Mouse (Mus musculus) liver, embryonic 16.5 days (tissue): ENCODE data around the gene Kat6b. TPM values are rescaled to one million over a fixed set of nuclear protein-coding genes. Genes with fewer than 3 reads are reported as not detected.

Source experiments
- ATAC-seq: fragments of 200-750 bp; cut with Nextera tagmentation; 2 replicates; pipeline ENCODE4 v1.8.0; 2017; ENCODE audit warnings: low read depth, mild to moderate bottlenecking, moderate number of reproducible peaks, moderate library complexity
- H3K27ac ChIP-seq: fragments of 300-500 bp; sonication (generic); 2 replicates; pipeline ENCODE4 v1.5.1; 2014; ENCODE audit warnings: mild to moderate bottlenecking, low read length
- H3K27me3 ChIP-seq: fragments of 300-500 bp; sonication (generic); 2 replicates; pipeline ENCODE4 v1.6.1; 2014; ENCODE audit warnings: low read depth, low read length, mixed read lengths; ENCODE audit not compliant: control insufficient read depth, insufficient read depth
- H3K36me3 ChIP-seq: fragments of 300-500 bp; sonication (generic); 2 replicates; pipeline ENCODE4 v1.6.1; 2014; ENCODE audit warnings: mild to moderate bottlenecking; ENCODE audit not compliant: control insufficient read depth, insufficient read depth
- H3K4me1 ChIP-seq: fragments of 300-500 bp; sonication (generic); 2 replicates; pipeline ENCODE4 v1.6.1; 2014; ENCODE audit warnings: low read depth, low read length, mixed read lengths; ENCODE audit not compliant: control insufficient read depth
- H3K4me2 ChIP-seq: fragments of 300-500 bp; sonication (generic); 2 replicates; pipeline ENCODE4 v1.6.1; 2014; ENCODE audit warnings: low read depth, low read length, mixed read lengths
- H3K4me3 ChIP-seq: fragments of 300-500 bp; sonication (generic); 2 replicates; pipeline ENCODE4 v1.5.1; 2014; ENCODE audit warnings: low read depth, mild to moderate bottlenecking, low read length
- H3K9ac ChIP-seq: fragments of 300-500 bp; sonication (generic); 2 replicates; pipeline ENCODE4 v1.6.1; 2014; ENCODE audit warnings: low read depth, low read length
- H3K9me3 ChIP-seq: fragments of 300-500 bp; sonication (generic); replicated peaks from 2 replicates; pipeline ENCODE4 v1.6.1; 2016; ENCODE audit warnings: low read length; ENCODE audit not compliant: control insufficient read depth
- WGBS: fragments of 180-500 bp; shearing (Covaris S2); extraction: QIAGEN DNeasy Blood & Tissue Kit; methylation state at CpG from one replicate; pipeline ENCODE4 v1.1.7; 2014; ENCODE audit not compliant: insufficient replicate concordance; 5-methylcytosine and 5-hydroxymethylcytosine counted together
- polyA plus RNA-seq: library from polyadenylated mRNA; unstranded; fragments of >200 nt; fragmentation: Nextera tagmentation; extraction: Ambion mirVana; gene quantifications from 2 replicates; pipeline ENCODE4 v1.2.1, GENCODE M21; 2015

Gene Kat6b
- polyA plus RNA-seq, 1 experiment from 2014 or later: 1.7 TPM

GRCm38 (mm10) chr14:21455654-21456350, 25.4 kb upstream of the Kat6b start:
- Histone ChIP-seq H3K27ac (no peak overlapping the region), H3K4me1 (no peaks in the 10 kb centered on the region), H3K27me3 (no peaks in the 10 kb centered on the region), H3K36me3 (no peaks in the 10 kb centered on the region), H3K9me3 (no peaks in the 10 kb centered on the region), H3K4me3 (no peak overlapping the region), H3K9ac (no peak overlapping the region), H3K4me2 (no peak overlapping the region)
- WGBS: 71% methylated on average over 7 of the region's 7 CpGs
- ATAC-seq: no peak

- H3K36me3 ChIP-seq: no peaks in the 10 kb centered on the region
- no peak for ATAC-seq
- no peak overlapping the region for H3K4me3 ChIP-seq
- H3K4me1 ChIP-seq: no peaks in the 10 kb centered on the region
- H3K27ac ChIP-seq: no peak overlapping the region
- H3K4me2 ChIP-seq: no peak overlapping the region
- no peaks in the 10 kb centered on the region for H3K27me3 ChIP-seq
- H3K9ac ChIP-seq: no peak overlapping the region
- H3K9me3 ChIP-seq: no peaks in the 10 kb centered on the region
Observed at GRCm38 (mm10) chr14:21456526-21456925, 24.7 kb upstream of the Kat6b start.

GRCm38 (mm10) chr14:21457876-21458275, 23.4 kb upstream of the Kat6b start:
- Histone ChIP-seq H3K27ac (no peak overlapping the region), H3K27me3 (no peaks in the 10 kb centered on the region), H3K4me3 (no peak overlapping the region), H3K9me3 (no peaks in the 10 kb centered on the region), H3K36me3 (no peaks in the 10 kb centered on the region), H3K4me1 (no peaks in the 10 kb centered on the region), H3K4me2 (no peak overlapping the region), H3K9ac (no peak overlapping the region)
- ATAC-seq: no peak
- WGBS: 58% methylated on average over 5 of the region's 5 CpGs

GRCm38 (mm10) chr14:21458696-21459095, 22.5 kb upstream of the Kat6b start:
- WGBS: 63% methylated on average over 7 of the region's 7 CpGs

GRCm38 (mm10) chr14:21459163-21459562, 22.1 kb upstream of the Kat6b start:
- Histone ChIP-seq H3K4me2 (no peak overlapping the region), H3K4me1 (no peaks in the 10 kb centered on the region), H3K27ac (no peak overlapping the region), H3K36me3 (no peaks in the 10 kb centered on the region), H3K27me3 (no peaks in the 10 kb centered on the region), H3K9me3 (no peaks in the 10 kb centered on the region), H3K4me3 (no peak overlapping the region), H3K9ac (no peak overlapping the region)
- no peak for ATAC-seq
- WGBS: 70% methylated on average over 4 of the region's 4 CpGs

More at GRCm38 (mm10) chr14:21458696-21459095, 22.5 kb upstream of the Kat6b start:
- Histone ChIP-seq H3K4me3 (no peak overlapping the region), H3K4me1 (no peaks in the 10 kb centered on the region), H3K27ac (no peak overlapping the region), H3K9ac (no peak overlapping the region), H3K9me3 (no peaks in the 10 kb centered on the region), H3K36me3 (no peaks in the 10 kb centered on the region), H3K27me3 (no peaks in the 10 kb centered on the region), H3K4me2 (no peak overlapping the region)
- ATAC-seq: no peak

GRCm38 (mm10) chr14:21462398-21462797, 18.8 kb upstream of the Kat6b start:
- Histone ChIP-seq H3K27ac (no peak overlapping the region), H3K27me3 (no peaks in the 10 kb centered on the region), H3K36me3 (no peaks in the 10 kb centered on the region), H3K4me3 (no peak overlapping the region), H3K4me2 (no peak overlapping the region), H3K9me3 (no peaks in the 10 kb centered on the region), H3K9ac (no peak overlapping the region), H3K4me1 (no peaks in the 10 kb centered on the region)
- 54% methylated on average over 3 of the region's 3 CpGs for WGBS
- no peak for ATAC-seq

- H3K4me3 ChIP-seq: no peak overlapping the region
- no peak overlapping the region for H3K4me2 ChIP-seq
- ATAC-seq: no peak
- H3K27ac ChIP-seq: no peak overlapping the region
- H3K9ac ChIP-seq: no peak overlapping the region
- no peaks in the 10 kb centered on the region for H3K27me3 ChIP-seq
- H3K9me3 ChIP-seq: no peaks in the 10 kb centered on the region
- H3K4me1 ChIP-seq: no peaks in the 10 kb centered on the region
- no peaks in the 10 kb centered on the region for H3K36me3 ChIP-seq
- 79% methylated on average over 9 of the region's 9 CpGs for WGBS
Observed at GRCm38 (mm10) chr14:21463117-21463712, 18.0 kb upstream of the Kat6b start.

- Histone ChIP-seq H3K4me3 (no peak overlapping the region), H3K27ac (no peak overlapping the region), H3K9me3 (no peaks in the 10 kb centered on the region), H3K27me3 (no peaks in the 10 kb centered on the region), H3K4me1 (no peaks in the 10 kb centered on the region), H3K36me3 (no peaks in the 10 kb centered on the region), H3K9ac (no peak overlapping the region), H3K4me2 (no peak overlapping the region)
- no peak for ATAC-seq
- 55% methylated on average over 5 of the region's 5 CpGs for WGBS
Observed at GRCm38 (mm10) chr14:21470386-21470785, 10.8 kb upstream of the Kat6b start.

GRCm38 (mm10) chr14:21471975-21472374, 9.3 kb upstream of the Kat6b start:
- H3K9me3 ChIP-seq: no peaks in the 10 kb centered on the region
- no peak for ATAC-seq
- no peak overlapping the region for H3K4me2 ChIP-seq
- no peak overlapping the region for H3K27ac ChIP-seq
- no peaks in the 10 kb centered on the region for H3K36me3 ChIP-seq
- H3K9ac ChIP-seq: no peak overlapping the region
- H3K4me3 ChIP-seq: no peak overlapping the region
- no peaks in the 10 kb centered on the region for H3K27me3 ChIP-seq
- H3K4me1 ChIP-seq: no peaks in the 10 kb centered on the region
- WGBS: 63% methylated on average over 2 of the region's 2 CpGs
